21 mouse cellular contexts compared by ENCODE assay signal in the genomic region with DNA sequence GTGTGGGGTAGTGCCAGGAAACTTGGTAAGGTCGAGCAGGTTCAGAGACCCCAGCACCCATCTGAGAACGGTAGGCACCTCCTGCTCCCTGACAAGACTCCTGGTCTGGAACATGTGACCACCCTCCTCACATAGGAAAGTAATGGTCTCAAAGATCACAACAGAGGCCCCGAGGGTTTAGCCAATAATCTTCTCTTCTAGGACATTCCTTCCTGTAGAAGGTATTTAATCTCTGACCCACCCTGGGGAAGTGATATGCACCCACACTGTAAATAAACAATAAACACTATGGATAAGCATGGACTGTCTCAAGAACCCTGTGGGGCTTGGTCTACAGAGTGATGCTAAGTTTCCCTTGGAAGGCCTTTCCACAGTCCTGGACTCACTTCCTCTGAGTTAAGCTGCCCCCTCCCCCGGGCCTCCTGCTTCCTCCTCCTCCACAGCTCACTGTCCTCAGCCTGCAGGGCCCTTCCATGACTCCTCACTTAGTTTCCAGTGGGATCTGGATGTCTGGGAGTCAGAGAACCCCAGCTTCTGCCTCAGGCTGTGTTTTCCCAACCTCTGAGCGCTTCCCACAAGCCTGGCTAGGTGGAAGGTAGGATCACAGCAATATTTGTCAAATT. TPM values are rescaled to one million over a fixed set of nuclear protein-coding genes. Genes with fewer than 3 reads are reported as not detected.
DNase-seq lines count a peak whose midpoint lies in the region; ATAC-seq and TF ChIP-seq lines count a peak whose summit lies in the region.
"Had no signal": no experiment of that assay in that cellular context is flagged by ENCODE, and none has a peak within 500 bp of the region (broad histone marks: within the 10 kb centered on the region; RNA-seq: fewer than 3 reads in every experiment).

No protein-coding gene starts in this region.

- TF ChIP-seq POLR2A in embryonic fibroblast, embryonic 13.5 days (IDR thresholded peaks at IDR 0.05; ENCODE audit: low read depth, low read length): no peak

- TF ChIP-seq CTCF in lung, postnatal 0 days (IDR thresholded peaks at IDR 0.05): no peak
- no peak for TF ChIP-seq CTCF in embryonic fibroblast, embryonic 13.5 days (IDR thresholded peaks at IDR 0.05; ENCODE audit: borderline replicate concordance, insufficient read depth, low read length)
- no peak for TF ChIP-seq CTCF in left cerebral cortex, adult 2 months (IDR thresholded peaks at IDR 0.05)

- H3K4me2 ChIP-seq in lung, postnatal 0 days (replicated peaks; ENCODE audit: low read depth, low read length): no peak overlapping the region
- H3K4me2 ChIP-seq: forebrain, embryonic 12.5 days; midbrain, embryonic 12.5 days; neural tube, embryonic 15.5 days had no signal

- H3K9ac ChIP-seq in lung, postnatal 0 days (replicated peaks; ENCODE audit: low read depth): no peak overlapping the region
- H3K9ac ChIP-seq: forebrain, embryonic 12.5 days; liver, embryonic 14.5 days; midbrain, embryonic 12.5 days; neural tube, embryonic 15.5 days had no signal

- peaks cover 13% of the 10 kb centered on the region for H3K4me1 ChIP-seq in heart, embryonic 10.5 days
- peaks cover 11% of the 10 kb centered on the region; the same call in 1 of the 2 replicates for H3K4me1 ChIP-seq in lung, postnatal 0 days (ENCODE audit: insufficient read depth, low read depth, low read length)
- H3K4me1 ChIP-seq in embryonic fibroblast, embryonic 13.5 days (ENCODE audit: control insufficient read depth, insufficient read depth, low read length): peaks cover 33% of the 10 kb centered on the region
- H3K4me1 ChIP-seq in megakaryocyte, embryonic 14.5 days: peaks cover 73% of the 10 kb centered on the region

- no peaks in the 10 kb centered on the region for H3K27me3 ChIP-seq in heart, embryonic 10.5 days (ENCODE audit: insufficient read depth, poor library complexity, severe bottlenecking)
- H3K27me3 ChIP-seq in lung, postnatal 0 days (replicated peaks; ENCODE audit: insufficient read depth, low read length): no peaks in the 10 kb centered on the region
- no peaks in the 10 kb centered on the region for H3K27me3 ChIP-seq in megakaryocyte, embryonic 14.5 days (replicated peaks)
- H3K27me3 ChIP-seq: forebrain, embryonic 12.5 days; midbrain, embryonic 12.5 days; neural tube, embryonic 15.5 days had no signal

- peaks cover 41% of the 10 kb centered on the region for H3K36me3 ChIP-seq in heart, embryonic 10.5 days
- H3K36me3 ChIP-seq in lung, postnatal 0 days (ENCODE audit: insufficient read depth, low read length): peaks cover 14% of the 10 kb centered on the region; the same call in 1 of the 2 replicates
- peaks cover 72% of the 10 kb centered on the region for H3K36me3 ChIP-seq in megakaryocyte, embryonic 14.5 days (replicated peaks; ENCODE audit: low read length)

- no peak overlapping the region for H3K27ac ChIP-seq in heart, embryonic 10.5 days
- peak overlapping the region; percentile 26; the same call in 1 of the 2 replicates for H3K27ac ChIP-seq in lung, postnatal 0 days (ENCODE audit: low read length)
- 0 out of 2 replicates have a peak overlapping the region, but pooled peaks have one; percentile 0 for H3K27ac ChIP-seq in embryonic fibroblast, embryonic 13.5 days (ENCODE audit: insufficient read depth, low read length)
- H3K27ac ChIP-seq in left cerebral cortex, adult 2 months: no peak overlapping the region
- H3K27ac ChIP-seq: forebrain, embryonic 12.5 days; hindbrain, postnatal 0 days; limb, embryonic 10.5 days; liver, embryonic 14.5 days; midbrain, embryonic 12.5 days; neural tube, embryonic 15.5 days had no signal

- DNase-seq in heart, postnatal 4 days: peak; percentile 20
- DNase-seq in heart, embryonic 10.5 days (ENCODE audit: low spot score): no peak
- no peak for DNase-seq in lung, postnatal 0 days (ENCODE audit: low spot score)
- DNase-seq in lung, postnatal 14 days: no peak
- DNase-seq in neural tube, embryonic 10.5 days (ENCODE audit: extremely low spot score, low spot score): no peak
- DNase-seq in left cerebral cortex, adult 2 months (ENCODE audit: extremely low spot score in 1 of 2, low spot score in 2 of 2): no peak
- DNase-seq: cerebellum, adult 11-12 months; cerebellum, postnatal 25 days; gastrocnemius, postnatal 14 days; layer of hippocampus, postnatal 36 days; lung, postnatal 10 days; thymus, adult 18-20 months had no signal

- intact Hi-C loops in left cerebral cortex, adult 2 months (cut with DNase I): no loop called here

- no peaks in the 10 kb centered on the region for H3K9me3 ChIP-seq in heart, embryonic 10.5 days
- no peaks in the 10 kb centered on the region for H3K9me3 ChIP-seq in lung, postnatal 0 days (ENCODE audit: low read length)
- H3K9me3 ChIP-seq in megakaryocyte, embryonic 14.5 days: no peaks in the 10 kb centered on the region
- H3K9me3 ChIP-seq: forebrain, embryonic 12.5 days; G1E; limb, embryonic 10.5 days; midbrain, embryonic 12.5 days; neural tube, embryonic 15.5 days had no signal

- WGBS in heart, embryonic 10.5 days: 57% methylated on average over 5 of the region's 5 CpGs
- WGBS in lung, postnatal 0 days: 52% methylated on average over 5 of the region's 5 CpGs

- no peak for ATAC-seq in lung, postnatal 0 days
- ATAC-seq: hindbrain, postnatal 0 days had no signal

- TF ChIP-seq EP300 in lung, postnatal 0 days (IDR thresholded peaks at IDR 0.05): no peak

- H3K4me3 ChIP-seq in heart, embryonic 10.5 days: no peak overlapping the region
- H3K4me3 ChIP-seq in lung, postnatal 0 days (ENCODE audit: low read depth, low read length): no peak overlapping the region
- no peak overlapping the region for H3K4me3 ChIP-seq in embryonic fibroblast, embryonic 13.5 days (ENCODE audit: insufficient read depth, low read length)
- peak overlapping the region; percentile 1 for H3K4me3 ChIP-seq in megakaryocyte, embryonic 14.5 days (replicated peaks)
- no peak overlapping the region for H3K4me3 ChIP-seq in left cerebral cortex, adult 2 months
- H3K4me3 ChIP-seq: forebrain, embryonic 12.5 days; limb, embryonic 10.5 days; midbrain, embryonic 12.5 days; neural tube, embryonic 15.5 days had no signal

RNA-seq across cellular contexts. Expression of gene Npc2, which starts 6.7 kb away (rescaled TPM):
- 10 to 100 TPM; 42.6 to 45.3 TPM for total RNA-seq in heart, postnatal 4 days (2021)
- polyA plus RNA-seq in heart, embryonic 10.5 days (2016; fragmentation: Nextera tagmentation; extraction: Ambion mirVana): 55.5 and 58.4 TPM in 2 replicates
- 523 and 558 TPM in 2 replicates for polyA plus RNA-seq in lung, postnatal 0 days (2015; fragmentation: Nextera tagmentation; extraction: Ambion mirVana)
- 203 and 205 TPM in 2 replicates for polyA plus RNA-seq in embryonic fibroblast, embryonic 13.5 days (2011; ENCODE audit: insufficient read length, low read depth, missing spikeins)
- 34.2 and 286 TPM in 2 replicates for polyA plus RNA-seq in megakaryocyte, embryonic 14.5 days (2012; ENCODE audit: insufficient read depth, low replicate concordance)
- 10 to 100 TPM; 25.6 to 26.4 TPM for total RNA-seq in left cerebral cortex, adult 2 months (2021)

RNA-seq across cellular contexts. Expression of gene Isca2, which starts 6.8 kb away (rescaled TPM):
- 10 to 100 TPM; 72.9 to 75.3 TPM for total RNA-seq in heart, postnatal 4 days (2021)
- polyA plus RNA-seq in heart, embryonic 10.5 days (2016; fragmentation: Nextera tagmentation; extraction: Ambion mirVana): 142 and 145 TPM in 2 replicates
- 103 and 105 TPM in 2 replicates for polyA plus RNA-seq in lung, postnatal 0 days (2015; fragmentation: Nextera tagmentation; extraction: Ambion mirVana)
- polyA plus RNA-seq in embryonic fibroblast, embryonic 13.5 days (2011; ENCODE audit: insufficient read length, low read depth, missing spikeins): 44.7 and 50.5 TPM in 2 replicates
- 35.5 and 39.1 TPM in 2 replicates for polyA plus RNA-seq in megakaryocyte, embryonic 14.5 days (2012; ENCODE audit: insufficient read depth, low replicate concordance)
- total RNA-seq in left cerebral cortex, adult 2 months (2021): 10 to 100 TPM; 55.9 to 57.7 TPM

Comparison
In these comparisons a context has a peak if more than half of its experiments do, and no peak if none do; other contexts are left out.
1. H3K27ac ChIP-seq: peak in lung, postnatal 0 days (single experiment) and embryonic fibroblast, embryonic 13.5 days (single experiment); none in heart, embryonic 10.5 days (single experiment) and left cerebral cortex, adult 2 months (single experiment).